Mouse (Mus musculus) urinary bladder, adult 18-20 months (tissue): ENCODE measurements at regions not wholly inside any gene's neighbourhood (a gene's known extent, or its start where the extent isn't known, plus 50 kb on each side); places are given as distances from the start of the nearest gene placed in this dataset.

Experiments
- DNase-seq, 2 experiments: peaks; one replicate each; pipeline ENCODE4 v3.0.0; 2022; ENCODE audit warnings: low spot score in 2 of 2, mixed read lengths in 2 of 2

DNA sequence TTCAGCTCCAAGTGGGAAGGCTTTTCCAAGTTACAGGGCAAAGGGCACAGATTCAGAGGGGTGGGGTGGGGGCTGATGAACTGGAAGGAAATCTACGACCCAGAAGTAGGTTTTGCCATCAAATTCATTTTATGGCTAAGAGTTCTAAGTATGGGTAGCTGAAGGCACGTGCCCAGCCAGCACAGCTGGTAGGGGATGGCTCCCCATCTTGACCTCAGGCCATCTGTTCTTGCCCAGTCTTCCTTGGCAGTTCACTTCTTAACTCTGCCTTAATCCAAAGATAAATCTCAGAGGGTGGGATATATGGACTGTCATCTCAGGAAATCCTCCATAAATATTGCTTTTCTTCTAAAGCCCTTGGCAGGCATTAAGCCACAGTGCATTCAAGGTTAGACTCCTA, 238.3 kb downstream of the H2al1j start:
- DNase-seq = no peak

DNA sequence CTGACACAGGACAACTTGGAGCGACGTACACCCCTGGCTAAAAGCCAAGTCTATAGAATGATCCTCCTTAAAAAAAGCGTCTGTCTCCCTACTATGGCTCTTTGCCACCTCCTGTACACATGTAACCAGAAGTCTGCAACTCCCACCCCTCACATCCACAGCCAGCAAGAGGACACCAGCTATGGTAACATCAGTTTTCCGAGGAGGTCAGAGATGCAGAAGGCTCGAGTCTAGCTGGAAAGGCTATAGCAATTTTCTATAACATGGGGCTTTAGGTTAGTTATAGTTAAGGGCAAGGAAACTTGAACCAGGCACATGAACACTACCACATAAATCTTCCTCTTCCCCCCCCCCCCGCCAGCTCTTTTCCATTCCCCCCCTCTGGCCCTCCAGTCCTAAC, 240.2 kb downstream of the H2al1j start:
- DNase-seq = no peak

- DNase-seq = no peak
Observed at GRCm38 (mm10) chrX:11568262-11568661, 240.6 kb downstream of the H2al1j start.

DNA sequence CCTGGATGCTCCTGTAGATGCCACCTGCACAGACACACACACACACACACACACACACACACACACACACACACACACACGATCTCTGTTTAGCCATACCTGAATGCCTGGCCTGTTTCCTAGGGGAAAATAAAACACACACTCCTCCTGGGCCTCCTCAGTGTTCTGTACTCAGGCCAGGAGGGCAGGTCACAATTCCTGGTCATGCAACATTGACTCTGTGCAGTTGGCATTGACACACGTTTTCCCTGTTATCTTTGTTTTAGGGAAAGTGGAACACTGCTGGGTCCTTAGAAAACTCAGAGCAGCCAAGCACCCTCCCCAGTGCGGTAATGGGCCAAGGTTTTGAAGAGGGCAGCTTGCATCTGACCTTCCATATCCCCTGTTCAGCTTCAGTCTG, 246.7 kb downstream of the H2al1j start:
- no peak for DNase-seq

GRCm38 (mm10) chrX:11575571-11575970, 247.9 kb downstream of the H2al1j start:
- no peak for DNase-seq

DNA sequence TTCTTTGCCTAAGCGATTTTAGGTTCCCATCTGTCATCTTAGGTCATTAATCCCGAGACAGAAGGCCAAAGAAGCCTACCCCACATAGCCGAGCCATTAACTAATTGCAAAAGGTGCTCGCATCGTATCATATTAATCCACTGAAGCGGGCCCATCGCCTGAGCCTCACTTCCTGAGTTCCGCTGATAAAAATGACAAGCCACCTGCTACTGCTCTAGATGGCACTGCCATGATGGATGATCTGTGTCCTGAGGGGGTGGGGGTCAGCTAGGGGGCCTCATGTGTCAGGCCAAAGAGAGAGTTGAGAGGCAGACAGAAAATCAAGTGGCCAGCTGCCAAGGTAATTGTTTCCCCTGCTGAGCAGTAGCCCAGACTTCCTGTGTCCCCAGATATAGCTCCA, 248.7 kb downstream of the H2al1j start:
- no peak for DNase-seq

DNA sequence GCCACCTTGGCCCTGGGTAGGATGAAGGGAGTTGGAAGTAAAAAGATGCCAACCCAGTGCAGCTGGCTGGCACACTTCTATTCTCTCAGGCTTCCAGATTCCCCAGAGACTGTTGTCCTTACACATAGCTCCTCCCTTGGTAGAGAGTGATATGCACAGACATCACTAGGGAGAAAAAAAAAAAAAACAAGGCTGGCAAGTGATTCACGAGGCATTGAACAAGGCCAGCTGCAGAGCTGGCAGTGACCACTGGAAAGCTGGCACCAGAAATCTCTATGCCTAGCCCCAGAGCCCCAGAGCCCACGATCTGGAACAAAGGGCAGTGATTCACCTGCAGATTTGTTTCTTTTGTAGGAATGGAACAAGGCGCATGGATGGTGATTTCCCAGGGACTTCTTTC, 249.7 kb downstream of the H2al1j start:
- DNase-seq = no peak

DNA sequence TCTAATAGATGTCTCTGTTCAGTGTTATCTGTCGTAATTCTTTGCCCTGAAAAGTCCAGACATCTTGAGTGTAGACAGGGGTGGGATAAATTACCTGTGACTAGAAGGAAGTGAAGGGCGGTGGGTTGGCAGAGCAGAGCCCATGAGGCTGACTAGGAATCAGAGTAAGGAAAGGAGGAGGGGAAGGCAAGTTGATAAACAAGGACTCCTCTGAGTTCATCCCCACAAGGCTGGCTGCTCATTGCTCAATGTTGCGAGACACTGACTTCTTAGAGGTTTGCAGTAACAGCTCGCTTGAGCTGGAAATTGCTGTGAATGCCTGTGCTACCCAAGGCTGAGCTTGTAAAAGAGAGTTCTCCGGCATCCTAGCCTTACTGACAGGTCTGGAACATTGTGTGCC, 257.7 kb downstream of the H2al1j start:
- no peak for DNase-seq

GRCm38 (mm10) chrX:11591391-11592187, 264.0 kb downstream of the H2al1j start:
- DNase-seq = no peak

GRCm38 (mm10) chrX:11594542-11594941, 266.9 kb downstream of the H2al1j start:
- no peak for DNase-seq

GRCm38 (mm10) chrX:11597548-11597947, 269.9 kb downstream of the H2al1j start:
- no peak for DNase-seq

DNA sequence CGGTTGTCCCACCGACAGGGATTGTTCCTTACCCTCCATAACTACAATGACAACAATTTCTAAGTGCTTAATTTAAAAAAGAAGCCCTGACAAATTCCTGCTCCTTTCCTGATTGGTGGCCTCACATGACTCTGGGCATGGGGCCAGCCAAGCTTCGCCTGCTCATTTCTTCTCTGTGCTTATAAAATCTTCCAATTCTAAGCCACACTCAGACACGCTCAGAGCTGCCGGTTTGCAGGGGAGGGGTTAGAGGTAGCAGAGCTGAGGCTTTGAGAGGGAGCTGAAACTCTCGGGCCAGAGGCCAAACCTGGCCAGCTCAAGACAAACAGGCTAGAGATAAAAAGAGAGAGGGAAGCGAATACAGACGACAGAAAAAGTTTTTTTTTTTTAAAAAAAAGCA, 286.6 kb downstream of the H2al1j start:
- no peak for DNase-seq

GRCm38 (mm10) chrX:11621045-11621763, 293.6 kb downstream of the H2al1j start:
- DNase-seq = peak; percentile 61 to 62

DNA sequence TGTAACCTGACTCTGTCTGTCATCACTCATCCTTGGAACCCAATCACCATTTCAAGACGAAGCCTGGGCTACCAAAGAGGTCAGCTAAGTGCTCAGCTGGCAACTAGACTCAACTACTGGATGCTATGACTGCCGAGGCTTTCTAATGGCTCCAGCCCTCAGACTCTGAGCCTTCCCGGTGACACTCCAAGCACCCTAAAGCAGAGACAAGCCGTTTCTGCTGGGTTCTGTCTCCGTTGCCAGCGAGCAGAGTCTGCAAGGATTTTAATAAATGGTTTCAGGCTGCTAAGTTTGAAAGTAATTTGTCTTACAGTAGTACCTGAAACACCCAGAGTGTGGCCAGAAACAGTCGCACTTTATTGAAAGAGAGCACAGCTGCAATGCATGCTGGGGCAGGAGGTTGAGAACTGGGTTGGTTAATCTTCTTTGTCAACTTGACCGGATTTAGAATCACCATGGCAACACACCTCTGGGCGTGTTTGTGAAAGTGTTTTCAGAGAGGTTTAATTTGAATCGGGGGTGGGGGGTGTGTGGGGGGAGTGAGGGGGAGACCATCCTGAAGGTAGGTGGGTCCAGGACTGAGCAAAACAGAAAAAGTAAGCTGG, 298.8 kb downstream of the H2al1j start:
- no peak for DNase-seq

- no peak for DNase-seq
Observed at GRCm38 (mm10) chrX:11629362-11629761, 301.7 kb downstream of the H2al1j start.

GRCm38 (mm10) chrX:11629906-11630305, 302.3 kb downstream of the H2al1j start:
- no peak for DNase-seq

GRCm38 (mm10) chrX:11631186-11631913, 303.7 kb downstream of the H2al1j start:
- DNase-seq = no peak

DNA sequence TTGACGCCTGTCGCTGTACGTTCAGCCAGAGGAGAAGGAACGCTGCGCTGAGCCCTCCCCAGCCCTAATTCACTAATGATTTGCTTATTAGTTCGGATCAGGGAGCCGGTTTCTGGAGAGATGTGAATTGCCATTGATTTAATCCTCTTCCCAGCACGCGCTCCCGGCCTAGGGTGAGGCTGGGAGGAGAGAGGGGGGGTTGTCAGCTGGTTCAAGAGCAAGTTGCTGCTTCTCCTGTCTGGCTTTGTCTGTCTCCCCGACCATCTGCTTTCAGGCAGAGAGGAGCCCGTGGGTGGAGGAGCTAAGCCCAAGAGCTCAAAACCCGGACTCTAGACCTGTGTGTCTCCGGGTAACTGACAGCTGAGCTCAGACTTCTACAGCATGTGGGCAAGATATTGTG, 304.4 kb downstream of the H2al1j start:
- no peak for DNase-seq

DNA sequence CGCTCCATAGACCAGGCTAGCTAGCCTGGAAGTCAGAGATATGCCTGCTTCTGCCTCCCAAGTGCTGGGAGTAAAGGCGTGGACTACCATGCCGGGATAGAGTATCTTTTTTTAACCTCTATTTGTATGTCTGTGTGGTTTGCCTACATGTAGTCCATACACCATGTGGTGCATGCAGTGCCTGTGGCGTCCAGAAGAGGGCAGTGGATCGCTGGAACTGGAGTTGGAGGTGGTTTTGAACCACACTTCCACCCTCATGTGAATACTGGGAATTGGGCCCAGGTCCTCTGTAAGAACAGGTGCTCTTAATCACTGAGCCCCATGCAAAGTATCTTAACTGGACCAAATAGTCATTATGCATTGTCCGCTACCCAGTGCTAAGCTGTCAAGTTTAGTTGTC, 306.2 kb downstream of the H2al1j start:
- no peak for DNase-seq

GRCm38 (mm10) chrX:11644484-11644883, 316.9 kb downstream of the H2al1j start:
- DNase-seq = no peak

DNA sequence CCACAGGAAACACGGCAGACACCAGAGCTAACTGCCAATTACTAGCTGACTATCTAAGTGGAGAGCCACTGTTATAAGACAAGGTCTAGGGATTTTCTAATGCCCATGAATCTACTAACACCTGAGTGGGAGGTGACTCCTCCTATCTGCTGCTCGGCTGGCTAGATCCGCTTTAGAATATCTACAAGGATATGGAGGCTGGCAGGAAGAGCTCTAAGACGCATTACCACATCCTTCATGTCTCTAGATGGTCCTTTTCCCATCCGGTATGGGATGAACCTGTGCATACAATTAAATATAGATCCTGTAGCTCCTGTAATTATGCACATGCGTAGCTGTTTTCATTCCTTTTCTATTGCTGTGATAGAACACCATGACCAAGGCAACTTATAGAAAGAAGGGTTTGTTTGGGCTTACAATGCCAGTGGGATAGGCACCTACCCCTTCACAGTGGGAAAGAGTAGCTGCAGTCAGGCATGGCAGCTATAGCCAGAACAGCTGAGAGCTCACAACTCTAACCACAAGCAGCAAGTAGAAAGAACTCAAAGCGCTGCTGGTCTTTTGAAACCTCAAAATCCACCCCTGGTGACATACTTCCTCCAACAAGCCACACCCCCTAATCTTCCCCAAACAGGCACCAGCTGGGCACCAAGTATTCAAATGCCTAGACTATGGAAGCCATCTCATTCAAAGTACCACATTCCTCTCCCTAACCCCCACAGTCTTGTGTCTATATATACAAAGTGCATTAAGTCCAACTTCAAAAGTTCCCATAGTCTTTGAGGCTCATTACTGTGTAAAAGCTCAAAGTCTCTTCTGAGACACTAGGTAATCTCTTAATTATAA, 319.3 kb downstream of the H2al1j start:
- DNase-seq = no peak
